Mouse (Mus musculus) ES-Bruce4 (cell line): ENCODE measurements around the gene Alyref. TPM values are rescaled to one million over a fixed set of nuclear protein-coding genes. Genes with fewer than 3 reads are reported as not detected.

Experiments used
- H3K27ac ChIP-seq: 2 replicates; pipeline ENCODE4 v1.5.1; 2012; ENCODE audit warnings: low read length, inconsistent platforms; ENCODE audit not compliant: insufficient read depth
- H3K27me3 ChIP-seq: 2 replicates; pipeline ENCODE4 v1.6.1; 2012; ENCODE audit warnings: mild to moderate bottlenecking, low read length, inconsistent platforms; ENCODE audit not compliant: control insufficient read depth, poor library complexity, insufficient read depth, severe bottlenecking
- H3K36me3 ChIP-seq: 2 replicates; pipeline ENCODE4 v1.6.1; 2012; ENCODE audit warnings: inconsistent platforms, mild to moderate bottlenecking, low read length, moderate library complexity; ENCODE audit not compliant: control insufficient read depth, poor library complexity, insufficient read depth, severe bottlenecking
- H3K4me1 ChIP-seq: one replicate; pipeline ENCODE4 v1.8.1; 2011; ENCODE audit warnings: low read length; ENCODE audit not compliant: control insufficient read depth, insufficient read depth
- H3K4me3 ChIP-seq: 2 replicates; pipeline ENCODE4 v1.5.1; 2011; ENCODE audit warnings: low read depth, mild to moderate bottlenecking, low read length
- H3K9ac ChIP-seq: 2 replicates; pipeline ENCODE4 v1.6.1; 2012; ENCODE audit warnings: low read depth, mild to moderate bottlenecking, inconsistent platforms; ENCODE audit not compliant: poor library complexity, severe bottlenecking
- H3K9me3 ChIP-seq: replicated peaks from 2 replicates; pipeline ENCODE4 v1.6.1; 2012; ENCODE audit warnings: mild to moderate bottlenecking, low read length, inconsistent platforms; ENCODE audit not compliant: control insufficient read depth, poor library complexity, insufficient read depth, severe bottlenecking
- CTCF ChIP-seq: IDR thresholded peaks from one replicate; pipeline ENCODE4 v1.8.1; 2011; ENCODE audit warnings: low read depth, low read length
- EP300 ChIP-seq: IDR thresholded peaks from 2 replicates; pipeline ENCODE4 v1.6.1; 2011; ENCODE audit warnings: low read depth, low read length; ENCODE audit not compliant: insufficient read depth
- POLR2A ChIP-seq: IDR thresholded peaks from one replicate; pipeline ENCODE4 v1.8.1; 2011; ENCODE audit warnings: low read length; ENCODE audit not compliant: insufficient read depth
- polyA plus RNA-seq: library from polyadenylated mRNA; stranded (reverse); fragments of >200 nt; gene quantifications from 2 replicates; pipeline ENCODE4 v1.2.4, GENCODE M21; 2011; ENCODE audit warnings: low read depth; ENCODE audit not compliant: missing spikeins, insufficient read depth, insufficient read length

The Alyref gene
- polyA plus RNA-seq, 1 experiment: 242 TPM

DNA sequence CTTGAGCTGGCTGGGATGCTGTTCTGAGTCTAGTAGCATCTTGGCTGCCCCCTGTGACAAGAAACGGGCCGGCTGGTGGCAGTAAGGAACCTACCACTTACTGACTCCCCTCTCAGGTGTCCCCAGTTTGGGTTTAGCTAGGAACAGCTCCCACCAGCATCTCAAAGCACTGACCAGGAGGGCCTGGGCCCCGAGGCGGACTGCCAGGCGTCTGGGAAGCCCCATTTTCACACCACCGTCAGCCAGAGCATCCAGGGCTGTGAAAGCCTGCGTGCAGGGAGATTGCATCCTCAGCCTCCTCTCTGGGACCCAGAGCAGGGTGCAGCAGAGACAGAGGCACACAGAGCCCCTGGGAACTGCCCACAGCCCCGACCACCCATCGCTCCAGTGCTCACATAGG, 43.1 kb upstream of the Alyref start:
- TF ChIP-seq POLR2A (no peak), EP300 (no peak)
- Histone ChIP-seq H3K9me3 (no peaks in the 10 kb centered on the region), H3K9ac (no peak overlapping the region), H3K36me3 (no peaks in the 10 kb centered on the region), H3K27ac (no peak overlapping the region), H3K4me3 (no peak overlapping the region), H3K4me1 (peaks cover 9% of the 10 kb centered on the region), H3K27me3 (no peaks in the 10 kb centered on the region)

DNA sequence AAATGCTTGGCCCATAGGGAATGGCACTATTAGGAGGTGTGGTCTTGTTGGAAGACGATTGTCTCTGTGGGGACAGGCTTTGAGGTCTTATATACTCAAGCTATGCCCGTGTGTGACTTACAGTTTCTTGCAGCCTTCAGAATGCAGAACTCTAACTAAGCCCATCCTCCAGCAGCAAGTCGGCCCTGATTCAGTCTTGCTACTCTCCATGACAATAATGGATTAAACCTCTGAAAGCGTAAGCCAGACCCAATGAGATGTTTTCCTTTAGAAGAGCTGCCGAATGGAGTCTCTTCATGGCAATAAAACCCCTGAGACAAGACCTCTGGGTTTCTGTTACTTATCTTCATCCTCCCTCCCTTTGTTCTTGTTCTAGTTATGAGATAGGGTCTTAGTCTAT, 36.6 kb upstream of the Alyref start:
- no peak overlapping the region for H3K4me3 ChIP-seq
- no peak for TF ChIP-seq EP300
- no peak for TF ChIP-seq CTCF
- no peak for TF ChIP-seq POLR2A
- H3K4me1 ChIP-seq: no peaks in the 10 kb centered on the region
- H3K36me3 ChIP-seq: no peaks in the 10 kb centered on the region
- H3K27me3 ChIP-seq: no peaks in the 10 kb centered on the region
- H3K27ac ChIP-seq: no peak overlapping the region
- H3K9ac ChIP-seq: peak overlapping the region; percentile 99; the same call in 1 of the 2 replicates
- no peaks in the 10 kb centered on the region for H3K9me3 ChIP-seq

DNA sequence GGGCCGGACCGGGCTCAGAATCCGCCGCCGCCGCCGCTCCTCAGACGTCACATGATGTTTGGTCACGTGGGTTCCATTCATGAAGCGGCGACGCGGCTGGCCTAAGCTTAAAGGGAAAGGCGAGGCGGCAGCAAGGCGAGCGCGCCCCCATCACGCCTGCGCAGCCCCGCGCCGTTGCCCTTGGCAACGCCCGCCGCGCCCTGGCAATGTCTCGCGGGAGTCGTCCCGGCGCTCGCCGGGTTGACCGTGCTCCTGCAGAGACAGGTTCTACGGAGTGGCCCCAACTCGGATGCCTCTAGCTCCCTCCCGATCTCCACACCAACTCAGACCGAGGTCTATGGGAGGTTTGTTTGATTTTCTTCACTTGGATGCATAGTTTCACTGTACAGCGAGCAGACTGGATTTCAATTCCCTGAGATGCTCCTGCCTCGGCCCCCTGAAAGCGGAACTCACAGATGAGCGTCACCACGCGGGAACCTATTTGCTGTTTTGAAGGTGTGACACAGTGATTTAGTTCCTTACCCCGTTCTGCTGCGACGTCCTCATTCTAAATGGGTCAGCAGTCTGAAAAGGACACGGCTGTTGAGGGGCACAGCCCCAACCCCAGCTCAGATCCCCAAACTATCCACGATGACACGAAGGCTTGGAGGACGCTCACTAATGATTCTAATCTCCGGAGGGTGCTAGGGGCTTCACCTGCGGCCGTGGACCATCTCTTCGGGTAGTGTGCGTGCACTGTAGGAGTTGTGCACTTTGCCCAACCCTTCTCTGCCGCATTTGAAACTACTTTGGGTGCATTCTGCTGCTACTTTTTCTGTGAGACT, 35.6 kb upstream of the Alyref start, which contains the start of gene Mafg:
Gene Mafg (minus strand): TSS at position 81 of the 824 bp plus-strand sequence.
- Histone ChIP-seq H3K27ac (peak within 1 kb of the TSS; percentile 68), H3K4me3 (peak within 1 kb of the TSS; percentile 93), H3K9ac (peak within 1 kb of the TSS; percentile 99), H3K27me3 (no peaks in the 10 kb centered on the region), H3K9me3 (no peaks in the 10 kb centered on the region), H3K4me1 (no peaks in the 10 kb centered on the region), H3K36me3 (peaks cover 6% of the 10 kb centered on the region; the same call in 1 of the 2 replicates)
- TF ChIP-seq EP300 (no peak), POLR2A (peak; percentile 36)

DNA sequence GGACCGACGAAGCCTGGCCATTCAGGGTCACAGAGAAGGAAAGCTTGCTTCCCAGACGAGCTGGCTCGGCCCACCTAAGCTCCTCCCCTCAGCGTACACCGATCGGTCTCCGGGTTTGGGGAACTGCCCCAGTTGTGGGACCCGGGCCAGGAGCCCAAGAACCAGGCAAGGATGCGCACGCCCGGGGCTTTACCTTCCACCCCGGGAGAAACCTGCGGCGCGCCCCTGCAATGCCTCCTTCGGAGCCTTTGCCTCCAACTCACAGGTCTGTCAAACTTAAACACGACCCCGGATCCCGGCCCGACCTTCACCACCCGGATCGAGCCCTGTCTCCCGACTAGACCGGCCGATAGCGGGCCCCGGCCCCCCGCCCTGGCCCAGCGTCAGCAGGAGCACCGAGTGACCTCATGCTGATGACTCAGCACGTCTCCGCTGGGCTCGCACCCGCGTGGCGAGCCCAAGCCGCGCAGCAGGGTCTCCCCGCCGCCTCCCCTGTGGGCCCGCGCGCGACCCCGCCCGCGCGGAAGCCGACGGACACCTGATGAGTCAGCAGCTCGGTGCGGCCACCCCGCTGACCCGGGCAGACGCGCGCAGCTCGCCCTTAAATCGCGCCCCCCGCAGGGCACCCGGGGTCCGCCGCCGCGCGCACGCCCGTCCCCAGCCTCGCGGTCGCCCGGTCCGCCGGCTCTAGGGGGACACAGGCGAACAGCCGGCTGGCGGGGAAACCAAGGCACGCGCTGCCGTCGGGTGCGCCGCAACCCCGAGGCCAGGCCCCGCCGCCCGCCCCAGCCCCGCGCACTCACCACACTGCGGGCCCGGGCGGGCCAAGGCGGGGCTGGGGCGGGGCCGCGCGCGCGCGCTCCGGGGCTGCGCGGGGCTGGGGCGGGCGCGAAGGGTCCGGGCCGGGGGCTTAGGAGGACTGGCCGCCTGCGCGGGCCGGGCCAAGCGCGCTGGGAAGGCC, 34.7 kb upstream of the Alyref start:
- Histone ChIP-seq H3K27ac (peak overlapping the region; percentile 44), H3K4me3 (peak overlapping the region; percentile 93), H3K9me3 (no peaks in the 10 kb centered on the region), H3K36me3 (peaks cover 8% of the 10 kb centered on the region; the same call in 1 of the 2 replicates), H3K4me1 (no peaks in the 10 kb centered on the region), H3K27me3 (no peaks in the 10 kb centered on the region), H3K9ac (peak overlapping the region; percentile 99)
- TF ChIP-seq EP300 (no peak), CTCF (no peak), POLR2A (no peak)

DNA sequence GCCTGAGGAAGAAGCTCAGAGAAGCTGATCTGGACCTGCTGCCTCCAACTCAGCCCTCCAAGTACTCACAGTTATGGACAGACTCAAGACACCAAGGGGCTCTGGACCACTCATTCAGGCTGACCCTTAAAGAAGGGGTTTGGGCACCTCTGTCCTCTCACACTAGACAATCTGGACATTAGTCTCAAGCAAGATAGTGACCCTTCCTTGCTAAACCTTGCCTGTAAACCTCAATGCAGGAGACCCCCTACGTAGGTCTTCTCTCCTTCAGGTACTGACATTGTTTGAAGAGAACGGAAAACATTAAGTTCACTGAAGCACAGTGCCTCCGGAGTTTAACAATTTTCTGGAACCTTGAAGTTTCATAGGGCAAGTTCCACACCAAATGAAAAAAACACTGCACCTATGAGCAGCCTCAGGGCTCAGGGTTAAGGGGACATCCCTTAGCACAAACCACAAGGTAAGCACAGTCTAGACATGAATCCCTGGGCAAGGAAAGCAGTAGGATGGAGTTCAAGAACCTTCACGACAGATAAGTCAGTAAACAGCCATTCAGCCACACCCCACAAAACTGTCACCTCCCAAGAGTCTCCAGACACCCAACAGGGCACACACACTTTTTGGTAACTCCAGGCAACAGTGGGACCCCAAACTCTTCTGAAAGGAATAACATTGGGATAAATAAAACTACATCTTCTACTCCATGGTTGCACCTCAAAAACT, 33.7 kb upstream of the Alyref start:
- Histone ChIP-seq H3K27me3 (no peaks in the 10 kb centered on the region), H3K9me3 (no peaks in the 10 kb centered on the region), H3K9ac (peak overlapping the region; percentile 99), H3K4me1 (no peaks in the 10 kb centered on the region), H3K4me3 (peak overlapping the region; percentile 93), H3K27ac (peak overlapping the region; percentile 44; the same call in 1 of the 2 replicates), H3K36me3 (peaks cover 8% of the 10 kb centered on the region; the same call in 1 of the 2 replicates)
- TF ChIP-seq EP300 (no peak), CTCF (no peak), POLR2A (no peak)
